Mouse (Mus musculus): ENCODE measurements around the gene A030014E15Rik. TPM values are rescaled to one million over a fixed set of nuclear protein-coding genes. Genes with fewer than 3 reads are reported as not detected.

A030014E15Rik gene
- polyA plus RNA-seq, 1 experiment, result not detected

GRCm38 (mm10) chr1:82974342-82974741 is 49.6 kb downstream of the A030014E15Rik start:
- Histone ChIP-seq H3K27ac (ENCODE audit: insufficient read depth, low read depth, low read length) (no peak overlapping the region), H3K4me3 (ENCODE audit: insufficient read depth, low read length) (no peak overlapping the region), H3K4me1 (ENCODE audit: control insufficient read depth, insufficient read depth, low read length) (peaks cover 5% of the 10 kb centered on the region)
- no peak for TF ChIP-seq CTCF (IDR thresholded peaks at IDR 0.05; ENCODE audit: low read depth, low read length)
- no peak for TF ChIP-seq POLR2A (IDR thresholded peaks at IDR 0.05; ENCODE audit: borderline replicate concordance, low read depth, low read length)

Other genes starting within 250 kb of the A030014E15Rik start
- 109 and 112 TPM in 2 replicates for gene Mff, start 200.0 kb upstream of the A030014E15Rik start, polyA plus RNA-seq (2012; ENCODE audit: insufficient read depth, insufficient read length, missing spikeins)
- not detected in 2 replicates for gene Tm4sf20, start 156.5 kb upstream of the A030014E15Rik start, polyA plus RNA-seq (2012; ENCODE audit: insufficient read depth, insufficient read length, missing spikeins)
- not detected in 2 replicates for gene Gm47791, start 153.7 kb upstream of the A030014E15Rik start, polyA plus RNA-seq (2012; ENCODE audit: insufficient read depth, insufficient read length, missing spikeins)
- 31.8 and 38.3 TPM in 2 replicates for gene Agfg1, start 85.4 kb upstream of the A030014E15Rik start, polyA plus RNA-seq (2012; ENCODE audit: insufficient read depth, insufficient read length, missing spikeins)
- gene A030005L19Rik, start 11.6 kb upstream of the A030014E15Rik start, polyA plus RNA-seq (2012; ENCODE audit: insufficient read depth, insufficient read length, missing spikeins), result 1.6 and 2.0 TPM in 2 replicates
- not detected in 2 replicates for gene Gm6217, start 6.5 kb downstream of the A030014E15Rik start, polyA plus RNA-seq (2012; ENCODE audit: insufficient read depth, insufficient read length, missing spikeins)
- gene A030003K21Rik, start 18.5 kb downstream of the A030014E15Rik start, polyA plus RNA-seq (2012; ENCODE audit: insufficient read depth, insufficient read length, missing spikeins), result not detected in 2 replicates
- gene Gm7544, start 31.1 kb downstream of the A030014E15Rik start, polyA plus RNA-seq (2012; ENCODE audit: insufficient read depth, insufficient read length, missing spikeins), result not detected in 2 replicates
- gene Gm47955, start 35.4 kb downstream of the A030014E15Rik start, polyA plus RNA-seq (2012; ENCODE audit: insufficient read depth, insufficient read length, missing spikeins), result not detected in 2 replicates
- not detected in 2 replicates for gene Gm47959, start 75.6 kb downstream of the A030014E15Rik start, polyA plus RNA-seq (2012; ENCODE audit: insufficient read depth, insufficient read length, missing spikeins)
- gene Slc19a3, start 113.5 kb downstream of the A030014E15Rik start, polyA plus RNA-seq (2012; ENCODE audit: insufficient read depth, insufficient read length, missing spikeins), result not detected in 2 replicates
- not detected in 2 replicates for gene Krtap28-10, start 117.6 kb downstream of the A030014E15Rik start, polyA plus RNA-seq (2012; ENCODE audit: insufficient read depth, insufficient read length, missing spikeins)
- not detected in 2 replicates for gene Gm47969, start 120.0 kb downstream of the A030014E15Rik start, polyA plus RNA-seq (2012; ENCODE audit: insufficient read depth, insufficient read length, missing spikeins)
- gene A030005K14Rik, start 134.5 kb downstream of the A030014E15Rik start, polyA plus RNA-seq (2012; ENCODE audit: insufficient read depth, insufficient read length, missing spikeins), result not detected in 2 replicates
- not detected in 2 replicates for gene Krtap28-13, start 136.0 kb downstream of the A030014E15Rik start, polyA plus RNA-seq (2012; ENCODE audit: insufficient read depth, insufficient read length, missing spikeins)
- gene Ccl20, start 191.8 kb downstream of the A030014E15Rik start, polyA plus RNA-seq (2012; ENCODE audit: insufficient read depth, insufficient read length, missing spikeins), result not detected in 2 replicates
- gene Daw1, start 234.8 kb downstream of the A030014E15Rik start, polyA plus RNA-seq (2012; ENCODE audit: insufficient read depth, insufficient read length, missing spikeins), result not detected in 2 replicates